Mouse (Mus musculus): ENCODE measurements around the gene Parp9. TPM values are rescaled to one million over a fixed set of nuclear protein-coding genes. Genes with fewer than 3 reads are reported as not detected.
"Not testable (repeated sequence)": the region's sequence is repeated elsewhere in the genome, so short reads cannot be mapped to it uniquely, and the experiment has no call there.

Gene Parp9
- total RNA-seq, 2 experiments from 2014 or later: 6.2 to 6.8 TPM

GRCm38 (mm10) chr16:35993316-35993715 lies 55.0 kb downstream of the Parp9 start:
- DNase-seq: no peak

GRCm38 (mm10) chr16:35998852-35999251 lies 60.6 kb downstream of the Parp9 start:
- not testable (repeated sequence) for DNase-seq

- no peak for DNase-seq
These were observed 70.1 kb downstream of the Parp9 start for GRCm38 (mm10) chr16:36008396-36008795.

DNA sequence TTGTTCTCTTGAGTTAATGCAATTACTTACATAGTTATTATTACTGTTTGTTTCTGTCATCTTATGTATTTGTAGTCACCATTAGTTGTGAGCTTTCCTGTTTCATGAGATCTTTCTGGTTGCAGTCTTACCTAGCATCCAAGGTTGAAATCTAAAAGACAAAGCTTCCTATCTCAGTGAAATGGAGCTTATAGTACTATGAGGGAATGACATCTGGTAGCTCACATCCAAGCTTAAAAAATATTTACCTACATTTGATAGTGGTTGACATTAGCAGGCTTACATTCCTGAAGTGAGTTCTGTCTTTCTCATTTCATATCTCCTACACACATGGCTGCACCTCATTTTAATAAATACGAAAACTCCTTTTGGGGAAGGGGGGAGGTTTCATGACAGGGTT lies 78.1 kb downstream of the Parp9 start:
- no peak for DNase-seq

Other genes with a start within 250 kb of the Parp9 start
- 10 to 100 TPM; 29.2 to 35.4 TPM for gene Dirc2, start 169.1 kb upstream of the Parp9 start, total RNA-seq (2021)
- gene Hspbap1, start 168.1 kb upstream of the Parp9 start, total RNA-seq (2021): 1 to 10 TPM; 2.6 to 3.7 TPM
- 1 to 10 TPM; 3.6 to 4.5 TPM for gene Parp14, start 66.9 kb upstream of the Parp9 start, total RNA-seq (2021)
- 1 to 10 TPM; 4.8 to 5.0 TPM for gene Dtx3l, start 681 bp downstream of the Parp9 start, total RNA-seq (2021)
- gene Kpna1, start 40.3 kb downstream of the Parp9 start, total RNA-seq (2021): 10 to 100 TPM; 91.4 to 93.6 TPM
- 1 to 10 TPM; 3.1 to 4.4 TPM for gene Wdr5b, start 102.7 kb downstream of the Parp9 start, total RNA-seq (2021)
- 100 to 1,000 TPM; 130 to 134 TPM for gene Fam162a, start 133.1 kb downstream of the Parp9 start, total RNA-seq (2021)
- gene Ccdc58, start 133.2 kb downstream of the Parp9 start, total RNA-seq (2021): 10 to 100 TPM; 36.4 to 42.3 TPM
- gene Csta1, start 192.8 kb downstream of the Parp9 start, total RNA-seq (2021): not detected
- gene Stfa2l1, start 218.3 kb downstream of the Parp9 start, total RNA-seq (2021): 1 to 10 TPM in 1 of 2 experiments, not detected in 1; 7.2 TPM
- 10 to 100 TPM in 1 of 2 experiments, not detected in 1; 11.8 TPM for gene Gm5483, start 245.7 kb downstream of the Parp9 start, total RNA-seq (2021)